Mouse (Mus musculus) megakaryocyte, embryonic 14.5 days (primary cell): ENCODE data around the gene Pld6.

Source experiments
- FLI1 ChIP-seq: IDR thresholded peaks from 2 replicates; pipeline ENCODE4 v1.6.1; 2012; ENCODE audit warnings: low read length, inconsistent platforms, mixed read lengths
- GATA1 ChIP-seq: IDR thresholded peaks from 3 replicates; pipeline ENCODE4 v1.6.1; 2012; ENCODE audit warnings: mixed read lengths, low read length, inconsistent platforms, borderline replicate concordance

- TF ChIP-seq GATA1 (no peak), FLI1 (no peak)
Measured at GRCm38 (mm10) chr11:59789311-59789710, 1.9 kb upstream of the Pld6 start.
